Mouse (Mus musculus): ENCODE data around the gene Olfr1221. TPM values are rescaled to one million over a fixed set of nuclear protein-coding genes. Genes with fewer than 3 reads are reported as not detected.

Olfr1221 gene
- polyA plus RNA-seq, 1 experiment from 2014 or later, result not detected

DNA sequence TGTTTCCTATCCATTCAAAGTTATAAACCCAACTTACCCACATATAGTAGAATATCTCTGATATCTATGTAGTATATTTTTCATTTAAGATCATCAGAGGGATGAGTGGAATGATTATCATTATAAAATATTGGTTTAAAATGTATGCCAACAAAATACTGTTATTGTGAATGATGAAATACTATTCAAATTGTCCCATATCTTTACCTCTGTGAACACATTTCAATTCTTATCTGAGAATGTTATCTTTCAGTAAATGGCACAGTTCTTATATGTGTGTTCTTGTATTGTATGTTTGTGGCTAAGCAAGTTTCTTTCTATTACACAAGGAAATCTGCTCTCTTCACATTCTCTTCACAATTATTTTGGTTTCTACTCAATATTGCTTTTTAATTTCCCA lies 11.4 kb downstream of the Olfr1221 start:
- H3K27ac ChIP-seq (replicated peaks), result no peak overlapping the region
- no peak overlapping the region for H3K9ac ChIP-seq (ENCODE audit: low read length)
- no peak overlapping the region for H3K4me2 ChIP-seq (replicated peaks; ENCODE audit: low read depth)
- no peak overlapping the region for H3K4me3 ChIP-seq (ENCODE audit: low read depth, low read length)
- no peaks in the 10 kb centered on the region for H3K4me1 ChIP-seq (replicated peaks; ENCODE audit: control insufficient read depth, insufficient read depth)
- no peaks in the 10 kb centered on the region for H3K36me3 ChIP-seq (ENCODE audit: control insufficient read depth, insufficient read depth, low read length)
- ATAC-seq (ENCODE audit: low FRiP score, low TSS enrichment) (no peak), DNase-seq (ENCODE audit: low spot score) (no peak)
- no peaks in the 10 kb centered on the region for H3K9me3 ChIP-seq (ENCODE audit: control insufficient read depth, low read length)
- no peaks in the 10 kb centered on the region for H3K27me3 ChIP-seq (ENCODE audit: control insufficient read depth, insufficient read depth, low read length)
- TF ChIP-seq CTCF (IDR thresholded peaks at IDR 0.05; ENCODE audit: low read depth) (no peak), EP300 (optimal IDR thresholded peaks at IDR 0.05) (no peak)

DNA sequence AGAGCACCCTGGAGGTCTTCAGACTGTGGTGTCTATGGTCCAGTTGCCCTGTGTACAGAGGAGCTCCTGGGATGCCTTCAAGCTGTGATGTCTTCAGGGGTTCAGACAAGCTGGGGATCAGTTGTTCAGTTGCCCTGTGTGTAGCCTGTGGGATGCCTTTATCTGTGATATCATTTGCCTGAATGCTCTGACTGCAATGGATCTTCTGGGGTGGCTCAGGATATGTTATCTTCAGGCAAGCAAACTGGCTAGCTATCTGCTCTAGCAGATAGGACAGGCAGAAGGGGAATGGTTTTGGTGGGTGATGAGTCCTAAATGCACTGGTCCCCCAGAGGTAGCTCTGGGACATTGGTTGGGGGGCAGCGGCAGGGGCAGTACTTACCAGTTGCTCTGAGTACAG lies 23.2 kb downstream of the Olfr1221 start:
- Histone ChIP-seq H3K27me3 (ENCODE audit: control insufficient read depth, insufficient read depth, low read length) (no peaks in the 10 kb centered on the region), H3K9ac (ENCODE audit: low read length) (no peak overlapping the region), H3K4me3 (ENCODE audit: low read depth, low read length) (no peak overlapping the region), H3K9me3 (ENCODE audit: control insufficient read depth, low read length) (no peaks in the 10 kb centered on the region), H3K4me1 (replicated peaks; ENCODE audit: control insufficient read depth, insufficient read depth) (no peaks in the 10 kb centered on the region), H3K27ac (replicated peaks) (no peak overlapping the region), H3K4me2 (replicated peaks; ENCODE audit: low read depth) (no peak overlapping the region), H3K36me3 (ENCODE audit: control insufficient read depth, insufficient read depth, low read length) (no peaks in the 10 kb centered on the region)
- TF ChIP-seq EP300 (optimal IDR thresholded peaks at IDR 0.05), result no peak
- no peak for TF ChIP-seq CTCF (IDR thresholded peaks at IDR 0.05; ENCODE audit: low read depth)
- DNase-seq (ENCODE audit: low spot score) (no peak), ATAC-seq (ENCODE audit: low FRiP score, low TSS enrichment) (no peak)
- WGBS, result 94% methylated on average over 1 of the region's 1 CpGs

DNA sequence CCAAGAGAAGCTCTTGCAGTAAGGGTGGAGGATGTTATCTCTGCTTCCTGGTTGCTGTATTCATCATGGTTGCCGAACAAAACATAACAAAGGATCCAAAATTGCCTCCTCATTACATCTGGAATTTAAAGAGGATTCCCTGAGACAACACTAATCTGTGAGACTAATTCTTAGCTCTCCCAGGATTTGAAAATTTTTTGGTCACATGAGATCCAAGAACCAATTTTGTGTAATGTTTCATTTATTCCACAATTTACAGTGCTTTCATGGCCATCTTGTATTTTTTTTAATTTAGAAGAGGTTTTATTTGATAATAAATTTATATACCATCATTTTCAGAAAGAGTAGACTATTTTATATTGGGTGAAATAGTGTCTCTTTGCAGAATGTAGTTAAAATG lies 33.7 kb downstream of the Olfr1221 start, which contains the start of gene Olfr1219:
TSS of gene Olfr1219 (minus strand) at position 101 of the 400 bp plus-strand sequence.
- no peak within 1 kb of the TSS for H3K4me3 ChIP-seq (ENCODE audit: low read depth, low read length)
- no peaks in the 10 kb centered on the region for H3K9me3 ChIP-seq (ENCODE audit: control insufficient read depth, low read length)
- ATAC-seq (ENCODE audit: low FRiP score, low TSS enrichment), result no peak
- WGBS, result 54% methylated on average over 1 of the region's 1 CpGs
- H3K4me2 ChIP-seq (replicated peaks; ENCODE audit: low read depth), result no peak within 1 kb of the TSS
- TF ChIP-seq EP300 (optimal IDR thresholded peaks at IDR 0.05), result no peak
- no peak for TF ChIP-seq CTCF (IDR thresholded peaks at IDR 0.05; ENCODE audit: low read depth)
- no peak within 1 kb of the TSS for H3K27ac ChIP-seq (replicated peaks)
- no peaks in the 10 kb centered on the region for H3K36me3 ChIP-seq (ENCODE audit: control insufficient read depth, insufficient read depth, low read length)
- no peak for DNase-seq (ENCODE audit: low spot score)
- H3K27me3 ChIP-seq (ENCODE audit: control insufficient read depth, insufficient read depth, low read length), result no peaks in the 10 kb centered on the region
- H3K9ac ChIP-seq (ENCODE audit: low read length), result no peak within 1 kb of the TSS
- H3K4me1 ChIP-seq (replicated peaks; ENCODE audit: control insufficient read depth, insufficient read depth), result no peaks in the 10 kb centered on the region

DNA sequence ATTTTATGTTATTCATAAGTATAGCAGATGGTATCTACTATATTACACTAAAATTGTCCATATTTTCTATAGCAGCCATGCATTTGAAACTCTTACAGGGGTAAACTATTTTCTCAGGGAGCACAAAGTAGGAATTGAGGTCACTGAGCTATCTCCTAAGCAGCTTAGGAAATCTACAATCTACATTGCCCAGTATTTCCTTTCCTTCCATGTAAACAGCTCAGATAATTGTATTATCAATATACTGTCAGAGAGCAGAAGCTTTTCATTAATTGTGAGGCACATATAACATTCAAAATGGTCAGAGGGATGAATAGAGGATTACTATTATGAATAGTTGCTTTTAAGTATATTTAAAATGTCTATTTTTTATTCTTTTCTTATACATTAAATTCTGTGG lies 35.6 kb downstream of the Olfr1221 start:
- no peaks in the 10 kb centered on the region for H3K9me3 ChIP-seq (ENCODE audit: control insufficient read depth, low read length)
- H3K4me1 ChIP-seq (replicated peaks; ENCODE audit: control insufficient read depth, insufficient read depth), result no peaks in the 10 kb centered on the region
- DNase-seq (ENCODE audit: low spot score) (no peak), ATAC-seq (ENCODE audit: low FRiP score, low TSS enrichment) (no peak)
- no peak overlapping the region for H3K4me2 ChIP-seq (replicated peaks; ENCODE audit: low read depth)
- no peak overlapping the region for H3K27ac ChIP-seq (replicated peaks)
- no peak for TF ChIP-seq CTCF (IDR thresholded peaks at IDR 0.05; ENCODE audit: low read depth)
- no peak for TF ChIP-seq EP300 (optimal IDR thresholded peaks at IDR 0.05)
- H3K36me3 ChIP-seq (ENCODE audit: control insufficient read depth, insufficient read depth, low read length), result no peaks in the 10 kb centered on the region
- no peaks in the 10 kb centered on the region for H3K27me3 ChIP-seq (ENCODE audit: control insufficient read depth, insufficient read depth, low read length)
- H3K9ac ChIP-seq (ENCODE audit: low read length), result no peak overlapping the region
- no peak overlapping the region for H3K4me3 ChIP-seq (ENCODE audit: low read depth, low read length)

DNA sequence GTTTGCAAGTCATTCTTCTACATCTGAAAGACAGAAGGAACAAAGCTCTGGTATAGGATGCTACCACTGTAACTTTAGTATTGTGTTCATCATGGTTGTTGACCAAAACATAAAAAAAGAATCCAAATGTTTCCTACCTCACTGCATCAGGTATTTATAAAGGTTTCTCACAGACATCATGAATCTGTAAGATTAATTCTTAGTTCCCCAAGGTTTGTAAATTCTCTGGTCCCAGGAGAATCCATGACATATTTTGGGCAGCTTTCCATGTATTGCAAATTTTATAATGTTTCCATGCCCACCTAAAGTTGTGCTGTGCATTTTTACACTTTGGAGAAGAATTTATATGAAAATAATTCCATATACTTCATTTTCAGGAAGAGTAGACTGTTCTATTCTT lies 56.0 kb downstream of the Olfr1221 start, which contains the start of gene Olfr1218:
TSS of gene Olfr1218 (minus strand) at position 101 of the 400 bp plus-strand sequence.
- ATAC-seq (ENCODE audit: low FRiP score, low TSS enrichment), result no peak
- no peak within 1 kb of the TSS for H3K9ac ChIP-seq (ENCODE audit: low read length)
- no peaks in the 10 kb centered on the region for H3K4me1 ChIP-seq (replicated peaks; ENCODE audit: control insufficient read depth, insufficient read depth)
- no peaks in the 10 kb centered on the region for H3K27me3 ChIP-seq (ENCODE audit: control insufficient read depth, insufficient read depth, low read length)
- H3K4me2 ChIP-seq (replicated peaks; ENCODE audit: low read depth), result no peak within 1 kb of the TSS
- no peak for TF ChIP-seq CTCF (IDR thresholded peaks at IDR 0.05; ENCODE audit: low read depth)
- no peak for TF ChIP-seq EP300 (optimal IDR thresholded peaks at IDR 0.05)
- no peak within 1 kb of the TSS for H3K27ac ChIP-seq (replicated peaks)
- no peaks in the 10 kb centered on the region for H3K36me3 ChIP-seq (ENCODE audit: control insufficient read depth, insufficient read depth, low read length)
- H3K4me3 ChIP-seq (ENCODE audit: low read depth, low read length), result no peak within 1 kb of the TSS
- DNase-seq (ENCODE audit: low spot score), result no peak
- no peaks in the 10 kb centered on the region for H3K9me3 ChIP-seq (ENCODE audit: control insufficient read depth, low read length)

Other genes with a start within 250 kb of the Olfr1221 start
- gene Olfr1208, start 215.0 kb downstream of the Olfr1221 start, polyA plus RNA-seq (2015; fragmentation: Nextera tagmentation; extraction: Ambion mirVana), result not detected in 2 replicates
- gene Olfr1209, start 202.1 kb downstream of the Olfr1221 start, polyA plus RNA-seq (2015; fragmentation: Nextera tagmentation; extraction: Ambion mirVana), result not detected in 2 replicates
- gene Olfr1211, start 179.2 kb downstream of the Olfr1221 start, polyA plus RNA-seq (2015; fragmentation: Nextera tagmentation; extraction: Ambion mirVana), result not detected in 2 replicates
- not detected in 2 replicates for gene Olfr1212, start 163.3 kb downstream of the Olfr1221 start, polyA plus RNA-seq (2015; fragmentation: Nextera tagmentation; extraction: Ambion mirVana)
- gene Gm13762, start 137.0 kb downstream of the Olfr1221 start, polyA plus RNA-seq (2015; fragmentation: Nextera tagmentation; extraction: Ambion mirVana), result not detected in 2 replicates
- not detected in 2 replicates for gene Olfr1214, start 124.6 kb downstream of the Olfr1221 start, polyA plus RNA-seq (2015; fragmentation: Nextera tagmentation; extraction: Ambion mirVana)
- not detected in 2 replicates for gene Olfr1215, start 110.3 kb downstream of the Olfr1221 start, polyA plus RNA-seq (2015; fragmentation: Nextera tagmentation; extraction: Ambion mirVana)
- not detected in 2 replicates for gene Olfr1216, start 98.9 kb downstream of the Olfr1221 start, polyA plus RNA-seq (2015; fragmentation: Nextera tagmentation; extraction: Ambion mirVana)
- not detected in 2 replicates for gene Olfr1217, start 85.2 kb downstream of the Olfr1221 start, polyA plus RNA-seq (2015; fragmentation: Nextera tagmentation; extraction: Ambion mirVana)
- gene Olfr1218, start 56.1 kb downstream of the Olfr1221 start, polyA plus RNA-seq (2015; fragmentation: Nextera tagmentation; extraction: Ambion mirVana), result not detected in 2 replicates
- not detected in 2 replicates for gene Olfr1219, start 33.8 kb downstream of the Olfr1221 start, polyA plus RNA-seq (2015; fragmentation: Nextera tagmentation; extraction: Ambion mirVana)
- gene Olfr1220, start 10.4 kb downstream of the Olfr1221 start, polyA plus RNA-seq (2015; fragmentation: Nextera tagmentation; extraction: Ambion mirVana), result not detected in 2 replicates
- not detected in 2 replicates for gene Olfr1222, start 15.8 kb upstream of the Olfr1221 start, polyA plus RNA-seq (2015; fragmentation: Nextera tagmentation; extraction: Ambion mirVana)
- not detected in 2 replicates for gene Olfr1223, start 34.3 kb upstream of the Olfr1221 start, polyA plus RNA-seq (2015; fragmentation: Nextera tagmentation; extraction: Ambion mirVana)
- not detected in 2 replicates for gene Olfr1224-ps1, start 46.8 kb upstream of the Olfr1221 start, polyA plus RNA-seq (2015; fragmentation: Nextera tagmentation; extraction: Ambion mirVana)
- not detected in 2 replicates for gene Olfr1225, start 57.4 kb upstream of the Olfr1221 start, polyA plus RNA-seq (2015; fragmentation: Nextera tagmentation; extraction: Ambion mirVana)
- 0.01 TPM in 1 of 2 replicates, not detected in the other for gene Olfr1226, start 82.8 kb upstream of the Olfr1221 start, polyA plus RNA-seq (2015; fragmentation: Nextera tagmentation; extraction: Ambion mirVana)
- gene Olfr1228, start 136.8 kb upstream of the Olfr1221 start, polyA plus RNA-seq (2015; fragmentation: Nextera tagmentation; extraction: Ambion mirVana), result not detected in 2 replicates
- gene Olfr1229, start 170.7 kb upstream of the Olfr1221 start, polyA plus RNA-seq (2015; fragmentation: Nextera tagmentation; extraction: Ambion mirVana), result not detected in 2 replicates
- not detected in 2 replicates for gene Olfr1230, start 180.0 kb upstream of the Olfr1221 start, polyA plus RNA-seq (2015; fragmentation: Nextera tagmentation; extraction: Ambion mirVana)
- gene Olfr1231, start 189.8 kb upstream of the Olfr1221 start, polyA plus RNA-seq (2015; fragmentation: Nextera tagmentation; extraction: Ambion mirVana), result 0.02 TPM in 1 of 2 replicates, not detected in the other
- not detected in 2 replicates for gene Olfr1232, start 212.4 kb upstream of the Olfr1221 start, polyA plus RNA-seq (2015; fragmentation: Nextera tagmentation; extraction: Ambion mirVana)
- gene Olfr1233, start 225.1 kb upstream of the Olfr1221 start, polyA plus RNA-seq (2015; fragmentation: Nextera tagmentation; extraction: Ambion mirVana), result 0.02 TPM in 1 of 2 replicates, not detected in the other
- not detected in 2 replicates for gene Olfr1234, start 247.6 kb upstream of the Olfr1221 start, polyA plus RNA-seq (2015; fragmentation: Nextera tagmentation; extraction: Ambion mirVana)